Comparison of ENCODE assay signal across 15 mouse cellular contexts in genomic region chr11:19119927-19120827, GRCm38 (mm10).
DNase-seq lines count a peak whose midpoint lies in the region; ATAC-seq and TF ChIP-seq lines count a peak whose summit lies in the region.
"Had no signal": no experiment of that assay in that cellular context is flagged by ENCODE, and none has a peak within 500 bp of the region (broad histone marks: within the 10 kb centered on the region; RNA-seq: fewer than 3 reads in every experiment).

No protein-coding gene starts in this region.

- no peak overlapping the region for H3K4me3 ChIP-seq in intestine, embryonic 14.5 days (ENCODE audit: low read depth, low read length)
- H3K4me3 ChIP-seq in intestine, embryonic 16.5 days (ENCODE audit: low read length), result no peak overlapping the region
- H3K4me3 ChIP-seq in embryonic facial prominence, embryonic 11.5 days (ENCODE audit: low read depth, low read length), result no peak overlapping the region
- no peak overlapping the region for H3K4me3 ChIP-seq in hindbrain, embryonic 15.5 days
- H3K4me3 ChIP-seq in forebrain, embryonic 14.5 days (ENCODE audit: low read depth, low read length), result no peak overlapping the region
- no peak overlapping the region for H3K4me3 ChIP-seq in layer of hippocampus, adult 2 months
- H3K4me3 ChIP-seq: forebrain, embryonic 12.5 days; limb, embryonic 13.5 days; midbrain, embryonic 15.5 days had no signal

- H3K9me3 ChIP-seq in intestine, embryonic 14.5 days (ENCODE audit: control insufficient read depth, low read length), result no peaks in the 10 kb centered on the region
- no peaks in the 10 kb centered on the region for H3K9me3 ChIP-seq in intestine, embryonic 16.5 days (ENCODE audit: control insufficient read depth, low read length)
- H3K9me3 ChIP-seq in embryonic facial prominence, embryonic 11.5 days (replicated peaks; ENCODE audit: control insufficient read depth, low read length), result no peaks in the 10 kb centered on the region
- no peaks in the 10 kb centered on the region for H3K9me3 ChIP-seq in hindbrain, embryonic 15.5 days
- H3K9me3 ChIP-seq in forebrain, embryonic 14.5 days (replicated peaks; ENCODE audit: control insufficient read depth, low read length), result no peaks in the 10 kb centered on the region
- H3K9me3 ChIP-seq: forebrain, embryonic 12.5 days; limb, embryonic 13.5 days; midbrain, embryonic 15.5 days had no signal

- no peak overlapping the region for H3K4me2 ChIP-seq in intestine, embryonic 14.5 days (ENCODE audit: low read length)
- no peak overlapping the region for H3K4me2 ChIP-seq in intestine, embryonic 16.5 days (ENCODE audit: low read depth, low read length)
- H3K4me2 ChIP-seq in embryonic facial prominence, embryonic 11.5 days (ENCODE audit: low read depth, low read length), result no peak overlapping the region
- no peak overlapping the region for H3K4me2 ChIP-seq in hindbrain, embryonic 15.5 days
- H3K4me2 ChIP-seq in forebrain, embryonic 14.5 days (ENCODE audit: low read length), result no peak overlapping the region
- H3K4me2 ChIP-seq: forebrain, embryonic 12.5 days; limb, embryonic 13.5 days; midbrain, embryonic 15.5 days had no signal

- H3K27ac ChIP-seq in intestine, embryonic 14.5 days (ENCODE audit: low read depth), result peak overlapping the region; percentile 59; the same call in 1 of the 2 replicates
- no peak overlapping the region for H3K27ac ChIP-seq in intestine, embryonic 16.5 days (ENCODE audit: low read length)
- H3K27ac ChIP-seq in embryonic facial prominence, embryonic 11.5 days (replicated peaks; ENCODE audit: low read depth, low read length), result no peak overlapping the region
- H3K27ac ChIP-seq in hindbrain, embryonic 15.5 days (replicated peaks), result peak overlapping the region; percentile 41
- H3K27ac ChIP-seq in forebrain, embryonic 14.5 days (ENCODE audit: low read depth, low read length), result no peak overlapping the region
- H3K27ac ChIP-seq in layer of hippocampus, adult 2 months, result no peak overlapping the region
- H3K27ac ChIP-seq: forebrain, embryonic 12.5 days; limb, embryonic 13.5 days; midbrain, embryonic 15.5 days had no signal

- no peaks in the 10 kb centered on the region for H3K36me3 ChIP-seq in intestine, embryonic 14.5 days (ENCODE audit: control insufficient read depth, insufficient read depth, low read length)
- H3K36me3 ChIP-seq in intestine, embryonic 16.5 days (ENCODE audit: control insufficient read depth, insufficient read depth, low read length), result no peaks in the 10 kb centered on the region
- H3K36me3 ChIP-seq in embryonic facial prominence, embryonic 11.5 days (replicated peaks; ENCODE audit: control insufficient read depth, insufficient read depth, low read depth, low read length), result no peaks in the 10 kb centered on the region
- H3K36me3 ChIP-seq in hindbrain, embryonic 15.5 days, result no peaks in the 10 kb centered on the region
- no peaks in the 10 kb centered on the region for H3K36me3 ChIP-seq in forebrain, embryonic 14.5 days (ENCODE audit: control insufficient read depth, insufficient read depth, low read length)
- H3K36me3 ChIP-seq: forebrain, embryonic 12.5 days; limb, embryonic 13.5 days; midbrain, embryonic 15.5 days had no signal

- peaks cover 4% of the 10 kb centered on the region for H3K4me1 ChIP-seq in intestine, embryonic 14.5 days (replicated peaks; ENCODE audit: control insufficient read depth, insufficient read depth, low read length)
- peaks cover 5% of the 10 kb centered on the region; the same call in 1 of the 2 replicates for H3K4me1 ChIP-seq in intestine, embryonic 16.5 days (ENCODE audit: control insufficient read depth, insufficient read depth, low read length)
- no peaks in the 10 kb centered on the region for H3K4me1 ChIP-seq in embryonic facial prominence, embryonic 11.5 days (ENCODE audit: control insufficient read depth, insufficient read depth, low read length)
- H3K4me1 ChIP-seq in hindbrain, embryonic 15.5 days (replicated peaks), result peaks cover 22% of the 10 kb centered on the region
- H3K4me1 ChIP-seq in forebrain, embryonic 14.5 days (ENCODE audit: control insufficient read depth, insufficient read depth, low read length), result 0 out of 2 replicates have a peak, but pooled peaks cover 4% of the 10 kb centered on the region

- H3K27me3 ChIP-seq in intestine, embryonic 14.5 days (replicated peaks; ENCODE audit: control insufficient read depth, insufficient read depth, low read length), result no peaks in the 10 kb centered on the region
- no peaks in the 10 kb centered on the region for H3K27me3 ChIP-seq in intestine, embryonic 16.5 days (replicated peaks; ENCODE audit: control insufficient read depth, insufficient read depth, low read length)
- no peaks in the 10 kb centered on the region for H3K27me3 ChIP-seq in embryonic facial prominence, embryonic 11.5 days (ENCODE audit: control insufficient read depth, insufficient read depth, low read length)
- H3K27me3 ChIP-seq in hindbrain, embryonic 15.5 days, result no peaks in the 10 kb centered on the region
- H3K27me3 ChIP-seq in forebrain, embryonic 14.5 days (replicated peaks; ENCODE audit: control insufficient read depth, insufficient read depth, low read length), result peaks cover 31% of the 10 kb centered on the region; the same call in 1 of the 2 replicates
- H3K27me3 ChIP-seq: CH12.LX had no signal

- DNase-seq in intestine, embryonic 14.5 days (ENCODE audit: low spot score), result no peak
- DNase-seq in embryonic facial prominence, embryonic 11.5 days (ENCODE audit: low spot score), result peak; percentile 43
- peak; percentile 47 for DNase-seq in lung, postnatal 10 days
- DNase-seq in forebrain, embryonic 14.5 days (ENCODE audit: low spot score), result no peak
- no peak for DNase-seq in layer of hippocampus, adult 2 months (ENCODE audit: low spot score in 2 of 2)
- DNase-seq: cerebellum, adult 11 months; gastrocnemius, postnatal 25 days; layer of hippocampus, postnatal 36 days; right cerebral cortex, postnatal 14 days had no signal

- H3K9ac ChIP-seq in intestine, embryonic 14.5 days (ENCODE audit: low read length), result no peak overlapping the region
- H3K9ac ChIP-seq in intestine, embryonic 16.5 days (ENCODE audit: low read depth, low read length), result no peak overlapping the region
- no peak overlapping the region for H3K9ac ChIP-seq in embryonic facial prominence, embryonic 11.5 days (replicated peaks; ENCODE audit: low read length)
- H3K9ac ChIP-seq in hindbrain, embryonic 15.5 days, result no peak overlapping the region
- H3K9ac ChIP-seq in forebrain, embryonic 14.5 days (ENCODE audit: low read length), result no peak overlapping the region
- H3K9ac ChIP-seq: forebrain, embryonic 12.5 days; limb, embryonic 13.5 days; midbrain, embryonic 15.5 days had no signal

- no peak for ATAC-seq in intestine, embryonic 14.5 days (replicated peaks; ENCODE audit: low FRiP score, low TSS enrichment, low read depth)
- no peak for ATAC-seq in intestine, embryonic 16.5 days
- ATAC-seq in embryonic facial prominence, embryonic 11.5 days (replicated peaks; ENCODE audit: insufficient number of reproducible peaks, low FRiP score, low TSS enrichment, low read depth), result no peak
- ATAC-seq in hindbrain, embryonic 15.5 days (ENCODE audit: low FRiP score, low read depth), result no peak
- ATAC-seq in forebrain, embryonic 14.5 days, result no peak

- WGBS in intestine, embryonic 14.5 days, result 46% methylated on average over 8 of the region's 8 CpGs
- 57% methylated on average over 8 of the region's 8 CpGs for WGBS in intestine, embryonic 16.5 days
- 45% methylated on average over 8 of the region's 8 CpGs for WGBS in embryonic facial prominence, embryonic 11.5 days
- 59% methylated on average over 8 of the region's 8 CpGs for WGBS in hindbrain, embryonic 15.5 days
- 75% methylated on average over 8 of the region's 8 CpGs for WGBS in forebrain, embryonic 14.5 days

- TF ChIP-seq CTCF in layer of hippocampus, adult 2 months (conservative IDR thresholded peaks at IDR 0.05), result no peak

Comparison
In these comparisons a context has a peak if more than half of its experiments do, and no peak if none do; other contexts are left out.
1. H3K27ac ChIP-seq: peak in intestine, embryonic 14.5 days (single experiment) and hindbrain, embryonic 15.5 days (single experiment); none in intestine, embryonic 16.5 days (single experiment), embryonic facial prominence, embryonic 11.5 days (single experiment), forebrain, embryonic 14.5 days (single experiment) and layer of hippocampus, adult 2 months (single experiment).
2. DNase-seq: peak in embryonic facial prominence, embryonic 11.5 days (single experiment) and lung, postnatal 10 days (single experiment); none in intestine, embryonic 14.5 days (single experiment), forebrain, embryonic 14.5 days (single experiment) and layer of hippocampus, adult 2 months (0 of 2).